Mouse (Mus musculus): ENCODE results near the gene Gfy.
"Not testable (repeated sequence)": the region's sequence is repeated elsewhere in the genome, so short reads cannot be mapped to it uniquely, and the experiment has no call there.

The Gfy gene

GRCm38 (mm10) chr7:45193406-45193805 is 14.0 kb upstream of the Gfy start:
- DNase-seq: peak; percentile 82 to 87

- peak in 1 of 2 experiments; percentile 50 for DNase-seq
Observed at GRCm38 (mm10) chr7:45192585-45193310, 13.4 kb upstream of the Gfy start.

- DNase-seq: peak; percentile 90 to 93
Observed at GRCm38 (mm10) chr7:45191803-45192363, 12.5 kb upstream of the Gfy start.

GRCm38 (mm10) chr7:45191161-45191560 is 11.8 kb upstream of the Gfy start:
- DNase-seq: no peak

GRCm38 (mm10) chr7:45190186-45190585 is 10.8 kb upstream of the Gfy start:
- no peak for DNase-seq

- no peak for DNase-seq
Observed at GRCm38 (mm10) chr7:45189600-45189999, 10.2 kb upstream of the Gfy start.

- DNase-seq: no peak
Observed at GRCm38 (mm10) chr7:45185921-45186320, 6.6 kb upstream of the Gfy start.

- no peak for DNase-seq
Observed at GRCm38 (mm10) chr7:45183672-45184071, 4.3 kb upstream of the Gfy start.

GRCm38 (mm10) chr7:45182606-45183005 is 3.2 kb upstream of the Gfy start:
- no peak for DNase-seq

- peak; percentile 89 to 91 for DNase-seq
Observed at GRCm38 (mm10) chr7:45182199-45182601, 2.8 kb upstream of the Gfy start.

- no peak for DNase-seq
Observed at GRCm38 (mm10) chr7:45181540-45181939, 2.2 kb upstream of the Gfy start.

GRCm38 (mm10) chr7:45180896-45181477 is 1.6 kb upstream of the Gfy start, which contains the start of gene Pth2:
TSS of gene Pth2 (plus strand) at chr7:45180995.
- no peak for DNase-seq

- no peak for DNase-seq
Observed at GRCm38 (mm10) chr7:45178550-45178949, 819 bp downstream of the Gfy start.

- DNase-seq: no peak
Observed at GRCm38 (mm10) chr7:45176356-45176755, 3.0 kb downstream of the Gfy start.

- DNase-seq: no peak
Observed at GRCm38 (mm10) chr7:45175929-45176328, 3.4 kb downstream of the Gfy start.

- no peak for DNase-seq
Observed at GRCm38 (mm10) chr7:45175398-45175797, 4.0 kb downstream of the Gfy start.

GRCm38 (mm10) chr7:45174567-45175280 is 4.6 kb downstream of the Gfy start:
- no peak for DNase-seq

- not testable (repeated sequence) for DNase-seq
Observed at GRCm38 (mm10) chr7:45173772-45174171, 5.6 kb downstream of the Gfy start.

- peak; percentile 55 to 68 for DNase-seq
Observed at GRCm38 (mm10) chr7:45172974-45173373, 6.4 kb downstream of the Gfy start.

- peak; percentile 71 to 79 for DNase-seq
Observed at GRCm38 (mm10) chr7:45169495-45169894, 9.9 kb downstream of the Gfy start.

- DNase-seq: peak; percentile 65 to 67
Observed at GRCm38 (mm10) chr7:45168656-45169055, 10.7 kb downstream of the Gfy start.

GRCm38 (mm10) chr7:45167761-45168445 is 11.5 kb downstream of the Gfy start:
- DNase-seq: peak; percentile 74 to 81

GRCm38 (mm10) chr7:45166950-45167401 is 12.4 kb downstream of the Gfy start:
- DNase-seq: peak; percentile 59 to 70
